Mouse (Mus musculus): ENCODE data around the gene Cldn10.

- TF ChIP-seq CTCF (IDR thresholded peaks at IDR 0.05; ENCODE audit: low read depth) (no peak), EP300 (optimal IDR thresholded peaks at IDR 0.05) (no peak)
Observed at GRCm38 (mm10) chr14:118756566-118756965, 31.1 kb upstream of the Cldn10 start.

Data from stomach, postnatal 0 days (tissue).